In the genomic region with DNA sequence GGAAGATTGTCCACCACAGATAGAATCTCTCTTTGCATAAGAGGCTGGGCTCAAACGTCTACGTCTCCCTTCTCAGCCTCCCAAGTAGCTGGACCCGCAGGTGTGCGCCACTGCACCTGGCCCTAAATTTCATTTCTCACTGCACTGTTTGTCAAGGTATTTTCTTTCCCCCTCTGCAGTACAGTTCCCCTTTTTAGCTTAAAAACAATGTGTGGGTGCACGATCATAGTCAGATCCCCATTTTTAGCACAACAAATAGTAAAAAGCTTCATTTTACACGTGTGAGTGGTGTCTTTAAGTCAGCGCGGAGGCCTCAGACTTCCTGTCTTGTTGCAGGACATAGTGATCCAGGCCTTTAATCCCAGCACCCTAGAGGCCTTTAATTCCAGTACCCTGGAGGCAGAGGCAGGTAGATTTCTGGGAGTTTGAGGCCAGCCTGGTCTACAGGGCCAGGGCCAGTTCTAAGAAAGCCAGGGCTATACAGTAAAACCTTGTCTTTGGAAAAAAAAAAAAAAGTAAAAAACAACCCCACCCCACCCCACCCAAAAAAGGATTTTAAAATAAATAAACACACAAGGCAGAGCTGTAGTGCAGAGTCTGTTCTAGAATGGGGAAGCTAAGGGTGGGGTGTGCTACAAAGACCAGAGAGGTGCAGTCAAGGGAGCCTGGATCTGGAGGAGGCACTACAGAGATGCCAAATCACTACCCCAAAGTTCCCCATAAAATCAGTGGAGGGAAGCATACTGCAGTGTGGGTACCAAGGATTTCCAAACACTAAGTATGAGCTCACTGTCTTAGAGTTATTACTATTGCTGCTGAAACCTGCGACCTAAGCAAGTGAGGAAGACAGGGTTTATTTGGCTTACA, we compare ENCODE assay signal across 14 mouse cellular contexts.
"Had no signal": no experiment of that assay in that cellular context is flagged by ENCODE, and none has a peak within 500 bp of the region (broad histone marks: within the 10 kb centered on the region; RNA-seq: fewer than 3 reads in every experiment).

No protein-coding gene starts in this region.

- ATAC-seq: intestine, postnatal 0 days; liver, embryonic 12.5 days; midbrain, embryonic 15.5 days had no signal

- H3K9ac ChIP-seq: liver, embryonic 12.5 days; lung, embryonic 15.5 days; midbrain, embryonic 15.5 days had no signal

- H3K4me2 ChIP-seq: liver, embryonic 12.5 days; lung, embryonic 15.5 days; midbrain, embryonic 11.5 days; midbrain, embryonic 15.5 days had no signal

- H3K9me3 ChIP-seq: limb, embryonic 10.5 days; liver, embryonic 12.5 days; lung, embryonic 15.5 days; megakaryocyte, embryonic 14.5 days; midbrain, embryonic 15.5 days had no signal

- H3K4me1 ChIP-seq: midbrain, embryonic 15.5 days had no signal

- DNase-seq: kidney, adult 8-10 months; kidney, postnatal 25 days; retina, postnatal 1 day; right cerebral cortex, postnatal 4 days; thymus, postnatal 36 days had no signal

- H3K4me3 ChIP-seq: left cerebral cortex, adult 2 months; limb, embryonic 10.5 days; liver, embryonic 12.5 days; lung, embryonic 15.5 days; megakaryocyte, embryonic 14.5 days; midbrain, embryonic 15.5 days had no signal

- H3K27ac ChIP-seq: left cerebral cortex, adult 2 months; limb, embryonic 10.5 days; liver, embryonic 12.5 days; lung, embryonic 15.5 days; macrophage; midbrain, embryonic 15.5 days had no signal

- H3K36me3 ChIP-seq: limb, embryonic 10.5 days; liver, embryonic 12.5 days; lung, embryonic 15.5 days; midbrain, embryonic 15.5 days had no signal

- H3K27me3 ChIP-seq: liver, embryonic 12.5 days; lung, embryonic 15.5 days; midbrain, embryonic 15.5 days had no signal
